Mouse (Mus musculus) cortical plate, adult 2 months (tissue): ENCODE measurements around the gene Gps2.

Experiments
- CTCF ChIP-seq: fragments of 200-500 bp; IDR thresholded peaks from 2 replicates; pipeline ENCODE4 v1.5.1; 2011; ENCODE audit warnings: mild to moderate bottlenecking, control low read depth, low read length; ENCODE audit not compliant: insufficient read depth; ENCODE audit errors: extremely low read depth
- POLR2A ChIP-seq: fragments of 200-500 bp; IDR thresholded peaks from 2 replicates; pipeline ENCODE4 v1.6.1; 2011; ENCODE audit warnings: mild to moderate bottlenecking, low read length, control low read depth; ENCODE audit not compliant: insufficient read depth; ENCODE audit errors: extremely low read depth

GRCm38 (mm10) chr11:69867335-69867734 lies 46.4 kb upstream of the Gps2 start:
- no peak for TF ChIP-seq CTCF
- TF ChIP-seq POLR2A, result no peak
